Mouse (Mus musculus): ENCODE measurements around the gene AY074887.

Gene AY074887

DNA sequence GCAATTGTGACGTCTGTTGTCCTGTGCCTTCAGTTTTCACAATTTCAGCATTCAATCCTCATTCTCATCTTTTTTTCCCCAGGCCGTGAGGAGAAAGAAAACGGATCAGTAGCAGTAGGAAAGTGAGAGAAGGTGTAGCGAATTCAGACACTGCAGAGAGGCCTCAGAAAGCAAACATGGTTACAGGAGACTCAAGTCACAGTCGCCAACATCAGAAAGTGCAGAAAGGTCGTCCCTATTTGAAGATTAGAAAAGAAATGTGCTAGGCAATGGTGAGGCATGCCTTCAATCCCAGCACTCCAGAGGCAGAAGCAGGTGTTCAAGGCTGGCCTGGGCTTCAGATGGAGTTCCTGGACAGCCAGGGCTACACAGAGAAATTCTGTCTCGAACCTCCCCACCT is 35.2 kb downstream of the AY074887 start:
- DNase-seq: no peak

GRCm38 (mm10) chr9:54909446-54909845 is 41.4 kb downstream of the AY074887 start:
- no peak for DNase-seq
